14 mouse cellular contexts compared by ENCODE assay signal in the genomic region with DNA sequence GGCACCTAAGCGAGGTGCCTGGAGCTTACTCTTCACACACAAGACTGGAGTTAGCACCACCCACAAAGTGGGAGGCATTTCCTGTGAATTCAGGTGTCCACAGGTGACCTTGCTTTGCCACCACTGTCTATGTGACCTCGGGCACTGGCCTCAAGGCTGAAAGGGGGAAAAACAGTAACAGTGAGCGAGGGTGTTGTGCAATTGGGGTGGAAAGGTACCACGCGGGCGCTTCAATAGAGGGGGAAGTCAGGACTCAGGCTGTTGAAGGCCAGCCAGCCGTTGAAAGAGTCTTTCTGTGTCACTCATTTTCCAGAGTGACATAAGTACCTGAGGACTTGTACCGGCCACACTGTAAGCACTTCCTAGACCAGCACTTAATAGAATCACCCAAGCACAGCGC.
DNase-seq lines count a peak whose midpoint lies in the region; TF ChIP-seq lines count a peak whose summit lies in the region.
"Had no signal": no experiment of that assay in that cellular context is flagged by ENCODE, and none has a peak within 500 bp of the region (broad histone marks: within the 10 kb centered on the region; RNA-seq: fewer than 3 reads in every experiment).

No protein-coding gene starts in this region.

- H3K4me3 ChIP-seq in liver, adult 2 months (ENCODE audit: insufficient read depth, low read depth, low read length), result no peak overlapping the region
- H3K4me3 ChIP-seq: embryonic facial prominence, embryonic 12.5 days; heart, adult 2 months; lung, embryonic 15.5 days; midbrain, embryonic 13.5 days; neural tube, embryonic 13.5 days had no signal

- H3K27ac ChIP-seq in liver, adult 2 months (replicated peaks; ENCODE audit: insufficient read depth, low read depth, low read length), result peak overlapping the region; percentile 32
- H3K27ac ChIP-seq: embryonic facial prominence, embryonic 12.5 days; heart, adult 2 months; lung, embryonic 15.5 days; midbrain, embryonic 13.5 days; neural tube, embryonic 13.5 days had no signal

- 23% methylated on average over 9 of the region's 9 CpGs for WGBS in liver, adult 2 months

- H3K27me3 ChIP-seq in liver, adult 2 months (ENCODE audit: control insufficient read depth, insufficient read depth, low read length), result no peaks in the 10 kb centered on the region
- H3K27me3 ChIP-seq: embryonic facial prominence, embryonic 12.5 days; lung, embryonic 15.5 days; neural tube, embryonic 13.5 days had no signal

- no peak for TF ChIP-seq POLR2A in liver, adult 2 months (IDR thresholded peaks at IDR 0.05; ENCODE audit: extremely low read depth, insufficient read depth, low read length)

- no peak for TF ChIP-seq CTCF in liver, adult 2 months (IDR thresholded peaks at IDR 0.05; ENCODE audit: low read depth, low read length)

- peaks cover 34% of the 10 kb centered on the region for H3K4me1 ChIP-seq in liver, adult 2 months (ENCODE audit: control insufficient read depth, insufficient read depth, low read length)
- H3K4me1 ChIP-seq: embryonic facial prominence, embryonic 12.5 days; midbrain, embryonic 13.5 days; neural tube, embryonic 13.5 days had no signal

- peak; percentile 28 for DNase-seq in cerebellum, adult 11-12 months
- no peak for DNase-seq in cerebellum, adult 9-10 months
- DNase-seq in kidney, adult 8-10 months, result peak; percentile 30 to 67
- DNase-seq in liver, adult 2 months (ENCODE audit: extremely low read depth, low read depth, low spot score), result peak; percentile 99
- peak; percentile 42 for DNase-seq in lung, postnatal 10 days
- no peak for DNase-seq in natural killer cell, adult 2 months (ENCODE audit: low spot score in 2 of 2)
- DNase-seq in urinary bladder, postnatal 14 days (ENCODE audit: low spot score), result no peak
- DNase-seq in gastrocnemius, postnatal 10 days, result no peak
- DNase-seq: heart, adult 2 months; retina, postnatal 1 day had no signal

- no peaks in the 10 kb centered on the region for H3K79me2 ChIP-seq in liver, adult 2 months (ENCODE audit: control insufficient read depth, insufficient read depth, low read length)

- no peak overlapping the region for H3K9ac ChIP-seq in liver, adult 2 months (ENCODE audit: low read depth, low read length)
- H3K9ac ChIP-seq: embryonic facial prominence, embryonic 12.5 days; lung, embryonic 15.5 days; midbrain, embryonic 13.5 days; neural tube, embryonic 13.5 days had no signal

- no peaks in the 10 kb centered on the region for H3K36me3 ChIP-seq in liver, adult 2 months (ENCODE audit: control insufficient read depth, insufficient read depth, low read length)
- H3K36me3 ChIP-seq: embryonic facial prominence, embryonic 12.5 days; lung, embryonic 15.5 days; midbrain, embryonic 13.5 days; neural tube, embryonic 13.5 days had no signal

Comparison
In these comparisons a context has a peak if more than half of its experiments do, and no peak if none do; other contexts are left out.
1. DNase-seq: peak in cerebellum, adult 11-12 months (single experiment), kidney, adult 8-10 months (2 of 2), liver, adult 2 months (single experiment) and lung, postnatal 10 days (single experiment); none in cerebellum, adult 9-10 months (single experiment), natural killer cell, adult 2 months (0 of 2), urinary bladder, postnatal 14 days (single experiment) and gastrocnemius, postnatal 10 days (single experiment).